Mouse (Mus musculus) C2C12 (cell line): ENCODE data around the gene Rps21.

Experiments
- CTCF ChIP-seq: IDR thresholded peaks from one replicate; pipeline ENCODE4 v1.5.1; 2011; ENCODE audit not compliant: control insufficient read depth, insufficient read depth, insufficient read length
- MAX ChIP-seq: IDR thresholded peaks from one replicate; pipeline ENCODE4 v1.6.1; 2011; ENCODE audit warnings: mild to moderate bottlenecking, control low read depth
- MYOD1 ChIP-seq: IDR thresholded peaks from one replicate; pipeline ENCODE4 v1.6.1; 2011; ENCODE audit warnings: low read depth; ENCODE audit not compliant: control insufficient read depth, insufficient read length
- USF1 ChIP-seq: IDR thresholded peaks from one replicate; pipeline ENCODE4 v1.6.1; 2011; ENCODE audit warnings: low read depth, mild to moderate bottlenecking, control low read depth, moderate library complexity

DNA sequence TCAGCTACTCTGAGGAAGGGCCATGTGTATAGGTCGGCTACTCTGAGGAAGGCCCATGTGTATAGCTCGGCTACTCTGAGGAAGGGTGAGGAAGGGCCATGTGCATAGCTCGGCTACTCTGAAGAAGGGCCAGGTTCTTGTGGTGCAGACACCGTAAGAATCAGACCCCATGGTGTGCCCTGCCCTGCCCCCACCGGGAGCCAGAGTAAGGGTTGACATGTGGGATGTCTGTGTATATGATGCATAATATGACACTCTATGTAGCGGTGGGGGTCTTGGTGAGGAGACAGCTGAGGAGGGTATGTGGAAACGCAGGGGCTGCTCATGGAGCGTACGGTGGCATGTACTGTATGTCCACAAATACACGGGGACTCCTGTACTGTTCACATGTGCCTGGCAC lies 12.2 kb downstream of the Rps21 start:
- TF ChIP-seq MYOD1 = no peak
- no peak for TF ChIP-seq MAX
- TF ChIP-seq CTCF = no peak
- TF ChIP-seq USF1 = no peak
